Mouse (Mus musculus) kidney, embryonic 14.5 days (tissue): ENCODE measurements around the gene Rbpj. TPM values are rescaled to one million over a fixed set of nuclear protein-coding genes. Genes with fewer than 3 reads are reported as not detected.
A peak's percentile ranks its signal among the peaks of the same experiment; 100 is the strongest.

ENCODE experiments used
- ATAC-seq: fragments of 200-750 bp; cut with Nextera tagmentation; 2 replicates; pipeline ENCODE4 v1.8.0; 2017; ENCODE audit warnings: moderate number of reproducible peaks, mild to moderate bottlenecking, moderate TSS enrichment, moderate library complexity; ENCODE audit not compliant: low FRiP score, low TSS enrichment
- H3K27ac ChIP-seq: fragments of 300-500 bp; sonication (generic); 2 replicates; pipeline ENCODE4 v1.5.1; 2014; ENCODE audit warnings: low read depth, mild to moderate bottlenecking, low read length, moderate library complexity, mixed read lengths
- H3K27me3 ChIP-seq: fragments of 300-500 bp; sonication (generic); 2 replicates; pipeline ENCODE4 v1.6.1; 2014; ENCODE audit warnings: mild to moderate bottlenecking, low read length; ENCODE audit not compliant: control insufficient read depth, insufficient read depth
- H3K36me3 ChIP-seq: fragments of 300-500 bp; sonication (generic); 2 replicates; pipeline ENCODE4 v1.6.1; 2014; ENCODE audit warnings: low read length, mixed read lengths; ENCODE audit not compliant: control insufficient read depth, insufficient read depth
- H3K4me1 ChIP-seq: fragments of 300-500 bp; sonication (generic); 2 replicates; pipeline ENCODE4 v1.6.1; 2014; ENCODE audit warnings: low read length, mixed read lengths; ENCODE audit not compliant: control insufficient read depth, insufficient read depth
- H3K4me2 ChIP-seq: fragments of 300-500 bp; sonication (generic); replicated peaks from 2 replicates; pipeline ENCODE4 v1.6.1; 2014; ENCODE audit warnings: low read depth, mild to moderate bottlenecking, low read length
- H3K4me3 ChIP-seq: fragments of 300-500 bp; sonication (generic); 2 replicates; pipeline ENCODE4 v1.5.1; 2014; ENCODE audit warnings: mild to moderate bottlenecking, low read length
- H3K9ac ChIP-seq: fragments of 300-500 bp; sonication (generic); 2 replicates; pipeline ENCODE4 v1.6.1; 2014; ENCODE audit warnings: low read depth, mild to moderate bottlenecking, low read length, moderate library complexity
- H3K9me3 ChIP-seq: fragments of 300-500 bp; sonication (generic); 2 replicates; pipeline ENCODE4 v1.6.1; 2016; ENCODE audit warnings: low read length; ENCODE audit not compliant: control insufficient read depth
- WGBS: fragments of 180-500 bp; shearing (Covaris S2); extraction: QIAGEN DNeasy Blood & Tissue Kit; methylation state at CpG from one replicate; pipeline ENCODE4 v1.1.7; 2014; 5-methylcytosine and 5-hydroxymethylcytosine counted together
- polyA plus RNA-seq: library from polyadenylated mRNA; unstranded; fragments of >200 nt; fragmentation: Nextera tagmentation; extraction: Ambion mirVana; gene quantifications from 2 replicates; pipeline ENCODE4 v1.2.1, GENCODE M21; 2014

Gene Rbpj
- polyA plus RNA-seq, 1 experiment from 2014 or later, result 47.4 TPM

GRCm38 (mm10) chr5:53588421-53589171 is 122.6 kb downstream of the Rbpj start:
- Histone ChIP-seq H3K4me1 (peaks cover 16% of the 10 kb centered on the region), H3K36me3 (no peaks in the 10 kb centered on the region), H3K4me2 (peak overlapping the region; percentile 81), H3K4me3 (peak overlapping the region; percentile 80), H3K9ac (peak overlapping the region; percentile 70), H3K27me3 (no peaks in the 10 kb centered on the region), H3K9me3 (no peaks in the 10 kb centered on the region), H3K27ac (peak overlapping the region; percentile 71; the same call in 1 of the 2 replicates)
- ATAC-seq, result peak; percentile 26; the same call in 1 of the 2 replicates
- 2% methylated on average over 34 of the region's 34 CpGs for WGBS

GRCm38 (mm10) chr5:53589172-53589960 is 123.4 kb downstream of the Rbpj start:
- Histone ChIP-seq H3K27ac (peak overlapping the region; percentile 95), H3K4me1 (peaks cover 16% of the 10 kb centered on the region), H3K9ac (peak overlapping the region; percentile 70), H3K4me2 (peak overlapping the region; percentile 81), H3K27me3 (no peaks in the 10 kb centered on the region), H3K36me3 (no peaks in the 10 kb centered on the region), H3K9me3 (no peaks in the 10 kb centered on the region), H3K4me3 (peak overlapping the region; percentile 80)
- ATAC-seq, result peak; percentile 89
- under 1% methylated on average over 70 of the region's 72 CpGs for WGBS

- ATAC-seq, result peak; percentile 88
- H3K36me3 ChIP-seq, result no peaks in the 10 kb centered on the region
- under 1% methylated on average over 55 of the region's 59 CpGs for WGBS
Observed at GRCm38 (mm10) chr5:53590179-53590765, 124.3 kb downstream of the Rbpj start.

GRCm38 (mm10) chr5:53590875-53591682 is 125.1 kb downstream of the Rbpj start:
- H3K36me3 ChIP-seq, result no peaks in the 10 kb centered on the region
- peaks cover 16% of the 10 kb centered on the region for H3K4me1 ChIP-seq
- peak overlapping the region; percentile 70 for H3K27ac ChIP-seq
- H3K27me3 ChIP-seq, result no peaks in the 10 kb centered on the region
- peak overlapping the region; percentile 80 for H3K4me3 ChIP-seq
- H3K9me3 ChIP-seq, result no peaks in the 10 kb centered on the region
- ATAC-seq, result peak; percentile 1; the same call in 1 of the 2 replicates
- peak overlapping the region; percentile 84 for H3K9ac ChIP-seq
- 1% methylated on average over 27 of the region's 67 CpGs for WGBS
- peak overlapping the region; percentile 81 for H3K4me2 ChIP-seq

More at GRCm38 (mm10) chr5:53590179-53590765, 124.3 kb downstream of the Rbpj start:
- Histone ChIP-seq H3K4me2 (peak overlapping the region; percentile 81), H3K9ac (peak overlapping the region; percentile 84), H3K27ac (peak overlapping the region; percentile 95), H3K9me3 (no peaks in the 10 kb centered on the region), H3K4me3 (peak overlapping the region; percentile 80), H3K4me1 (peaks cover 16% of the 10 kb centered on the region), H3K27me3 (no peaks in the 10 kb centered on the region)

- Histone ChIP-seq H3K27me3 (no peaks in the 10 kb centered on the region), H3K4me3 (peak overlapping the region; percentile 80), H3K9ac (peak overlapping the region; percentile 84), H3K4me2 (peak overlapping the region; percentile 81), H3K4me1 (peaks cover 16% of the 10 kb centered on the region), H3K27ac (0 out of 2 replicates have a peak overlapping the region, but pooled peaks have one; percentile 70), H3K9me3 (no peaks in the 10 kb centered on the region), H3K36me3 (no peaks in the 10 kb centered on the region)
- no peak for ATAC-seq
- 2% methylated on average over 8 of the region's 8 CpGs for WGBS
Observed at GRCm38 (mm10) chr5:53591683-53592050, 125.7 kb downstream of the Rbpj start.

GRCm38 (mm10) chr5:53593080-53593688 is 127.2 kb downstream of the Rbpj start:
- no peaks in the 10 kb centered on the region for H3K9me3 ChIP-seq
- peak overlapping the region; percentile 81; the same call in 1 of the 2 replicates for H3K4me2 ChIP-seq
- no peak overlapping the region for H3K9ac ChIP-seq
- WGBS, result 75% methylated on average over 5 of the region's 5 CpGs
- peaks cover 16% of the 10 kb centered on the region for H3K4me1 ChIP-seq
- H3K4me3 ChIP-seq, result no peak overlapping the region
- H3K36me3 ChIP-seq, result no peaks in the 10 kb centered on the region
- no peak for ATAC-seq
- H3K27ac ChIP-seq, result no peak overlapping the region
- no peaks in the 10 kb centered on the region for H3K27me3 ChIP-seq

GRCm38 (mm10) chr5:53594274-53594673 is 128.3 kb downstream of the Rbpj start:
- no peaks in the 10 kb centered on the region for H3K9me3 ChIP-seq
- H3K36me3 ChIP-seq, result no peaks in the 10 kb centered on the region
- 28% methylated on average over 4 of the region's 4 CpGs for WGBS
- peaks cover 16% of the 10 kb centered on the region for H3K4me1 ChIP-seq
- no peak overlapping the region for H3K9ac ChIP-seq
- H3K4me3 ChIP-seq, result no peak overlapping the region
- H3K27ac ChIP-seq, result no peak overlapping the region
- ATAC-seq, result no peak
- no peak overlapping the region; the same call in 1 of the 2 replicates for H3K4me2 ChIP-seq
- no peaks in the 10 kb centered on the region for H3K27me3 ChIP-seq

- no peak overlapping the region for H3K4me3 ChIP-seq
- no peaks in the 10 kb centered on the region for H3K36me3 ChIP-seq
- ATAC-seq, result no peak
- H3K9me3 ChIP-seq, result no peaks in the 10 kb centered on the region
- H3K27ac ChIP-seq, result no peak overlapping the region
- no peaks in the 10 kb centered on the region for H3K27me3 ChIP-seq
- H3K4me2 ChIP-seq, result no peak overlapping the region
- H3K9ac ChIP-seq, result no peak overlapping the region
- H3K4me1 ChIP-seq, result 0 out of 2 replicates have a peak, but pooled peaks cover 8% of the 10 kb centered on the region
Observed at GRCm38 (mm10) chr5:53598510-53598909, 132.6 kb downstream of the Rbpj start.
